Mouse (Mus musculus) liver, embryonic 14.5 days (tissue): ENCODE measurements around the gene Harbi1. TPM values are rescaled to one million over a fixed set of nuclear protein-coding genes. Genes with fewer than 3 reads are reported as not detected.

ENCODE experiments used
- ATAC-seq: fragments of 200-750 bp; cut with Nextera tagmentation; 2 replicates; pipeline ENCODE4 v1.8.0; 2017; ENCODE audit warnings: moderate number of reproducible peaks, mild to moderate bottlenecking, moderate library complexity; ENCODE audit not compliant: insufficient read depth
- DNase-seq, 3 experiments: peaks; one replicate each; pipeline ENCODE4 v3.0.0-alpha.2; 2012 to 2013; ENCODE audit warnings: low read depth in 3 of 3, low spot score in 3 of 3
- H3K27ac ChIP-seq: fragments of 300-500 bp; sonication (generic); 2 replicates; pipeline ENCODE4 v1.5.1; 2014; ENCODE audit warnings: moderate library complexity, mild to moderate bottlenecking, control low read depth, inconsistent platforms
- H3K27me3 ChIP-seq: fragments of 300-500 bp; sonication (generic); 2 replicates; pipeline ENCODE4 v1.6.1; 2014; ENCODE audit warnings: mild to moderate bottlenecking, low read length, moderate library complexity; ENCODE audit not compliant: control insufficient read depth, insufficient read depth
- H3K36me3 ChIP-seq: fragments of 300-500 bp; sonication (generic); replicated peaks from 2 replicates; pipeline ENCODE4 v1.6.1; 2014; ENCODE audit warnings: low read depth; ENCODE audit not compliant: control insufficient read depth, insufficient read depth
- H3K4me1 ChIP-seq, 2 experiments: fragments of 200-500 bp in 1 of 2; fragments of 300-500 bp in 1 of 2; sonication (generic) in 1 of 2; replicated peaks; 2 replicates each; pipeline ENCODE4 v1.6.1; 2012 to 2014; ENCODE audit warnings: antibody characterized with exemption in 1 of 2, inconsistent platforms in 1 of 2, low read length in 1 of 2; ENCODE audit not compliant: control insufficient read depth in 2 of 2, insufficient read depth in 2 of 2
- H3K4me2 ChIP-seq: fragments of 300-500 bp; sonication (generic); 2 replicates; pipeline ENCODE4 v1.6.1; 2014; ENCODE audit warnings: low read depth, mild to moderate bottlenecking, control low read depth, moderate library complexity
- H3K4me3 ChIP-seq, 2 experiments: fragments of 200-500 bp in 1 of 2; fragments of 300-500 bp in 1 of 2; sonication (generic) in 1 of 2; 2 replicates each; pipeline ENCODE4 v1.5.1; 2012 to 2014; ENCODE audit warnings: low read depth in 2 of 2, low read length in 2 of 2, mild to moderate bottlenecking in 2 of 2, control low read depth in 1 of 2, inconsistent platforms in 1 of 2, moderate library complexity in 1 of 2; ENCODE audit not compliant: insufficient read depth in 1 of 2
- H3K9ac ChIP-seq: fragments of 300-500 bp; sonication (generic); replicated peaks from 2 replicates; pipeline ENCODE4 v1.6.1; 2014; ENCODE audit warnings: mild to moderate bottlenecking, control low read depth, moderate library complexity
- H3K9me3 ChIP-seq: fragments of 300-500 bp; sonication (generic); 2 replicates; pipeline ENCODE4 v1.6.1; 2016; ENCODE audit warnings: low read length, mixed read lengths; ENCODE audit not compliant: control insufficient read depth
- CTCF ChIP-seq: IDR thresholded peaks from 2 replicates; pipeline ENCODE4 v1.5.1; 2016; ENCODE audit warnings: antibody characterized with exemption, low read depth, control low read depth
- EP300 ChIP-seq: IDR thresholded peaks from 2 replicates; pipeline ENCODE4 v1.6.1; 2016; ENCODE audit warnings: antibody characterized with exemption, low read depth
- WGBS: fragments of 180-500 bp; shearing (Covaris S2); extraction: QIAGEN DNeasy Blood & Tissue Kit; methylation state at CpG from one replicate; pipeline ENCODE4 v1.1.7; 2014; ENCODE audit not compliant: insufficient replicate concordance; 5-methylcytosine and 5-hydroxymethylcytosine counted together
- polyA plus RNA-seq, 2 experiments: library from polyadenylated mRNA; depleted of rRNA in 1 of 2; stranded (reverse) in 1 of 2; unstranded in 1 of 2; fragments of >200 nt; fragmentation: Nextera tagmentation in 1 of 2; extraction: Ambion mirVana in 1 of 2; gene quantifications; 2 replicates each; pipeline versions ENCODE4 v1.2.1 to v1.2.3; 2012 to 2014

Gene Harbi1
- polyA plus RNA-seq, 2 experiments, result 2.2 to 4.8 TPM

GRCm38 (mm10) chr2:91735221-91735620 lies 24.6 kb downstream of the Harbi1 start:
- H3K36me3 ChIP-seq, result no peaks in the 10 kb centered on the region
- ATAC-seq (no peak), DNase-seq (no peak)

GRCm38 (mm10) chr2:91739586-91739985 lies 28.9 kb downstream of the Harbi1 start:
- no peaks in the 10 kb centered on the region for H3K36me3 ChIP-seq
- H3K27me3 ChIP-seq, result no peaks in the 10 kb centered on the region
- H3K9me3 ChIP-seq, result no peaks in the 10 kb centered on the region
- no peak overlapping the region for H3K4me2 ChIP-seq
- H3K27ac ChIP-seq, result no peak overlapping the region
- no peak overlapping the region for H3K4me3 ChIP-seq
- TF ChIP-seq CTCF (no peak), EP300 (no peak)
- no peak overlapping the region for H3K9ac ChIP-seq
- WGBS, result 75% methylated on average over 1 of the region's 1 CpGs
- peaks cover 0 to 2% of the 10 kb centered on the region in 2 experiments; a peak in 3 of 4 replicates for H3K4me1 ChIP-seq
- ATAC-seq (no peak), DNase-seq (no peak)

More at GRCm38 (mm10) chr2:91735221-91735620, 24.6 kb downstream of the Harbi1 start:
- Histone ChIP-seq H3K27ac (no peak overlapping the region), H3K4me3 (no peak overlapping the region), H3K4me2 (no peak overlapping the region), H3K27me3 (no peaks in the 10 kb centered on the region), H3K4me1 (peaks cover 0 to 2% of the 10 kb centered on the region in 2 experiments; a peak in 1 of 4 replicates), H3K9me3 (no peaks in the 10 kb centered on the region), H3K9ac (no peak overlapping the region)
- no peak for TF ChIP-seq CTCF
- TF ChIP-seq EP300, result no peak
- 87% methylated on average over 5 of the region's 5 CpGs for WGBS

DNA sequence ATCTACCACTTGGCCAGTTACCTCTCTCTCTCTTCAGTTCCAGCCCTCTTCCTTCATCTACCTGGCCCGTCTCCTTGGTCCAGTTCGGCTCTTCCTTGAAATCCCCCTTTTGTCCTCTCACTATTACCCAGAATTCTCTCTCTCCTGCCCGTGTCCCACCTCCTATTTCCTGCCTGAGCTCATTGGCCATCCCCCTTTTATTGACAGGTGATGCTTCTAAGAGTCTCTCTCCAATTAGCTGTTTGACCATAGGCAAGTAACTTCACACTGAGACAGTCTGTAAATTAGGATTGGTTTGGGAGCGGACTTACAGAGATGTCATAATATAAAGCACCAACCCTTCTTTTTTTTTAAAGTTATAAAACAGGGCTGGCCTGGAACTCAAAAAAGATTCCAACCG lies 34.0 kb downstream of the Harbi1 start:
- 80% methylated on average over 5 of the region's 5 CpGs for WGBS
- H3K27ac ChIP-seq, result no peak overlapping the region
- H3K4me2 ChIP-seq, result no peak overlapping the region
- H3K4me3 ChIP-seq, result no peak overlapping the region
- no peaks in the 10 kb centered on the region for H3K36me3 ChIP-seq
- TF ChIP-seq EP300 (no peak), CTCF (no peak)
- no peaks in the 10 kb centered on the region for H3K27me3 ChIP-seq
- H3K4me1 ChIP-seq, result no peaks in the 10 kb centered on the region; a peak in 2 of 4 replicates
- no peak for ATAC-seq
- H3K9ac ChIP-seq, result no peak overlapping the region
- H3K9me3 ChIP-seq, result no peaks in the 10 kb centered on the region
- DNase-seq, result no peak

- H3K27ac ChIP-seq, result no peak overlapping the region
- 56% methylated on average over 2 of the region's 2 CpGs for WGBS
Measured at GRCm38 (mm10) chr2:91749811-91750261, 39.2 kb downstream of the Harbi1 start.

More at GRCm38 (mm10) chr2:91749811-91750261, 39.2 kb downstream of the Harbi1 start:
- no peak overlapping the region for H3K4me3 ChIP-seq
- no peak for ATAC-seq
- H3K9ac ChIP-seq, result no peak overlapping the region
- DNase-seq, result no peak
- no peaks in the 10 kb centered on the region for H3K27me3 ChIP-seq
- no peaks in the 10 kb centered on the region for H3K36me3 ChIP-seq
- H3K9me3 ChIP-seq, result no peaks in the 10 kb centered on the region
- peaks cover 0 to 2% of the 10 kb centered on the region in 2 experiments; a peak in 1 of 4 replicates for H3K4me1 ChIP-seq
- H3K4me2 ChIP-seq, result no peak overlapping the region
- TF ChIP-seq EP300, result no peak
- no peak for TF ChIP-seq CTCF

Other genes starting within 250 kb of the Harbi1 start
- gene Ckap5, start 184.1 kb upstream of the Harbi1 start, polyA plus RNA-seq (2012; rRNA removed), result 12.8 and 20.6 TPM in 2 replicates
- 35.9 and 37.3 TPM in 2 replicates for gene Ckap5, start 184.1 kb upstream of the Harbi1 start, polyA plus RNA-seq (2014; fragmentation: Nextera tagmentation; extraction: Ambion mirVana)
- 174 and 202 TPM in 2 replicates for gene F2, start 74.4 kb upstream of the Harbi1 start, polyA plus RNA-seq (2012; rRNA removed)
- 203 and 213 TPM in 2 replicates for gene F2, start 74.4 kb upstream of the Harbi1 start, polyA plus RNA-seq (2014; fragmentation: Nextera tagmentation; extraction: Ambion mirVana)
- 5.1 and 5.4 TPM in 2 replicates for gene Zfp408, start 61.1 kb upstream of the Harbi1 start, polyA plus RNA-seq (2012; rRNA removed)
- 1.0 and 1.2 TPM in 2 replicates for gene Zfp408, start 61.1 kb upstream of the Harbi1 start, polyA plus RNA-seq (2014; fragmentation: Nextera tagmentation; extraction: Ambion mirVana)
- gene Arhgap1, start 61.0 kb upstream of the Harbi1 start, polyA plus RNA-seq (2012; rRNA removed), result 22.4 and 25.8 TPM in 2 replicates
- gene Arhgap1, start 61.0 kb upstream of the Harbi1 start, polyA plus RNA-seq (2014; fragmentation: Nextera tagmentation; extraction: Ambion mirVana), result 32.1 and 37.3 TPM in 2 replicates
- gene Atg13, start 276 bp upstream of the Harbi1 start, polyA plus RNA-seq (2012; rRNA removed), result 7.4 and 7.5 TPM in 2 replicates
- 11.3 and 12.9 TPM in 2 replicates for gene Atg13, start 276 bp upstream of the Harbi1 start, polyA plus RNA-seq (2014; fragmentation: Nextera tagmentation; extraction: Ambion mirVana)
- gene Ambra1, start 19.3 kb downstream of the Harbi1 start, polyA plus RNA-seq (2012; rRNA removed), result 3.7 and 3.9 TPM in 2 replicates
- gene Ambra1, start 19.3 kb downstream of the Harbi1 start, polyA plus RNA-seq (2014; fragmentation: Nextera tagmentation; extraction: Ambion mirVana), result 3.9 and 4.2 TPM in 2 replicates
- gene Chrm4, start 216.4 kb downstream of the Harbi1 start, polyA plus RNA-seq (2012; rRNA removed), result 0.06 and 0.08 TPM in 2 replicates
- not detected in 2 replicates for gene Chrm4, start 216.4 kb downstream of the Harbi1 start, polyA plus RNA-seq (2014; fragmentation: Nextera tagmentation; extraction: Ambion mirVana)
- 13.2 and 19.3 TPM in 2 replicates for gene Mdk, start 221.4 kb downstream of the Harbi1 start, polyA plus RNA-seq (2012; rRNA removed)
- 12.7 and 13.7 TPM in 2 replicates for gene Mdk, start 221.4 kb downstream of the Harbi1 start, polyA plus RNA-seq (2014; fragmentation: Nextera tagmentation; extraction: Ambion mirVana)
- gene Gm9821, start 234.9 kb downstream of the Harbi1 start, polyA plus RNA-seq (2012; rRNA removed), result 0.01 and 0.02 TPM in 2 replicates
- gene Gm9821, start 234.9 kb downstream of the Harbi1 start, polyA plus RNA-seq (2014; fragmentation: Nextera tagmentation; extraction: Ambion mirVana), result 0.63 and 0.96 TPM in 2 replicates